Mouse (Mus musculus) embryonic fibroblast, embryonic 13.5 days (primary cell): ENCODE measurements around the gene Fam71f1. TPM values are rescaled to one million over a fixed set of nuclear protein-coding genes. Genes with fewer than 3 reads are reported as not detected.

Source experiments
- H3K27ac ChIP-seq: 2 replicates; pipeline ENCODE4 v1.5.1; 2012; ENCODE audit warnings: low read length, control low read depth, inconsistent platforms; ENCODE audit not compliant: insufficient read depth
- H3K4me1 ChIP-seq: 2 replicates; pipeline ENCODE4 v1.6.1; 2011; ENCODE audit warnings: low read length; ENCODE audit not compliant: control insufficient read depth, insufficient read depth
- H3K4me3 ChIP-seq: 2 replicates; pipeline ENCODE4 v1.5.1; 2011; ENCODE audit warnings: mild to moderate bottlenecking, control low read depth, low read length; ENCODE audit not compliant: insufficient read depth
- CTCF ChIP-seq: IDR thresholded peaks from 2 replicates; pipeline ENCODE4 v1.5.1; 2011; ENCODE audit warnings: mild to moderate bottlenecking, control low read depth, low read length, moderate library complexity, borderline replicate concordance; ENCODE audit not compliant: insufficient read depth
- POLR2A ChIP-seq: IDR thresholded peaks from 2 replicates; pipeline ENCODE4 v1.6.1; 2011; ENCODE audit warnings: low read depth, mild to moderate bottlenecking, control low read depth, low read length, moderate library complexity
- polyA plus RNA-seq: library from polyadenylated mRNA; stranded (reverse); fragments of >200 nt; gene quantifications from 2 replicates; pipeline ENCODE4 v1.2.4, GENCODE M21; 2011; ENCODE audit warnings: low read depth; ENCODE audit not compliant: missing spikeins, insufficient read length

The Fam71f1 gene
- polyA plus RNA-seq, 1 experiment: not detected

GRCm38 (mm10) chr6:29287944-29288343 is 31.0 kb upstream of the Fam71f1 start:
- no peak for TF ChIP-seq CTCF
- TF ChIP-seq POLR2A: no peak
- H3K27ac ChIP-seq: no peak overlapping the region
- H3K4me3 ChIP-seq: no peak overlapping the region
- H3K4me1 ChIP-seq: peaks cover 2% of the 10 kb centered on the region; the same call in 1 of the 2 replicates

GRCm38 (mm10) chr6:29288651-29289050 is 30.3 kb upstream of the Fam71f1 start:
- Histone ChIP-seq H3K4me3 (no peak overlapping the region), H3K4me1 (peaks cover 2% of the 10 kb centered on the region; the same call in 1 of the 2 replicates), H3K27ac (peak overlapping the region; percentile 71)
- TF ChIP-seq CTCF: no peak

- no peak for TF ChIP-seq CTCF
- TF ChIP-seq POLR2A: no peak
- H3K27ac ChIP-seq: peak overlapping the region; percentile 69
- no peaks in the 10 kb centered on the region; the same call in 1 of the 2 replicates for H3K4me1 ChIP-seq
- H3K4me3 ChIP-seq: no peak overlapping the region
These were observed 19.8 kb upstream of the Fam71f1 start for GRCm38 (mm10) chr6:29299112-29299511.

- TF ChIP-seq POLR2A (no peak), CTCF (no peak)
- Histone ChIP-seq H3K4me1 (no peaks in the 10 kb centered on the region; the same call in 1 of the 2 replicates), H3K27ac (no peak overlapping the region), H3K4me3 (no peak overlapping the region)
These were observed 15.7 kb upstream of the Fam71f1 start for GRCm38 (mm10) chr6:29303251-29303650.

GRCm38 (mm10) chr6:29303726-29304125 is 15.2 kb upstream of the Fam71f1 start:
- no peak overlapping the region for H3K4me3 ChIP-seq
- TF ChIP-seq CTCF (no peak), POLR2A (no peak)

GRCm38 (mm10) chr6:29305462-29305861 is 13.5 kb upstream of the Fam71f1 start:
- Histone ChIP-seq H3K4me1 (no peaks in the 10 kb centered on the region; the same call in 1 of the 2 replicates), H3K4me3 (no peak overlapping the region)
- TF ChIP-seq POLR2A (no peak), CTCF (no peak)

More at GRCm38 (mm10) chr6:29303726-29304125, 15.2 kb upstream of the Fam71f1 start:
- H3K4me1 ChIP-seq: no peaks in the 10 kb centered on the region; the same call in 1 of the 2 replicates
- no peak overlapping the region for H3K27ac ChIP-seq

GRCm38 (mm10) chr6:29308846-29309605 is 9.9 kb upstream of the Fam71f1 start:
- no peaks in the 10 kb centered on the region; the same call in 1 of the 2 replicates for H3K4me1 ChIP-seq
- peak overlapping the region; percentile 11; the same call in 1 of the 2 replicates for H3K27ac ChIP-seq
- no peak overlapping the region for H3K4me3 ChIP-seq
- TF ChIP-seq POLR2A (no peak), CTCF (no peak)

More at GRCm38 (mm10) chr6:29305462-29305861, 13.5 kb upstream of the Fam71f1 start:
- no peak overlapping the region for H3K27ac ChIP-seq

- no peak overlapping the region for H3K27ac ChIP-seq
- H3K4me1 ChIP-seq: peaks cover 19% of the 10 kb centered on the region
- no peak for TF ChIP-seq POLR2A
- no peak for TF ChIP-seq CTCF
- no peak overlapping the region for H3K4me3 ChIP-seq
These were observed 5.2 kb upstream of the Fam71f1 start for GRCm38 (mm10) chr6:29313690-29314202.

GRCm38 (mm10) chr6:29317286-29317685 is 1.7 kb upstream of the Fam71f1 start:
- H3K27ac ChIP-seq: peak overlapping the region; percentile 67
- peaks cover 23% of the 10 kb centered on the region for H3K4me1 ChIP-seq
- TF ChIP-seq CTCF (no peak), POLR2A (no peak)
- no peak overlapping the region for H3K4me3 ChIP-seq

- Histone ChIP-seq H3K4me3 (no peak overlapping the region), H3K27ac (peak overlapping the region; percentile 67), H3K4me1 (peaks cover 23% of the 10 kb centered on the region)
- no peak for TF ChIP-seq CTCF
- no peak for TF ChIP-seq POLR2A
These were observed 999 bp upstream of the Fam71f1 start for GRCm38 (mm10) chr6:29317941-29318340.
